Mouse (Mus musculus): Measurements from ENCODE around the gene Bicdl1. TPM values are rescaled to one million over a fixed set of nuclear protein-coding genes. Genes with fewer than 3 reads are reported as not detected.

The Bicdl1 gene
- polyA plus RNA-seq, 1 experiment: 3.1 TPM

GRCm38 (mm10) chr5:115667210-115667609 lies 64.2 kb downstream of the Bicdl1 start:
- Histone ChIP-seq H3K4me3 (ENCODE audit: insufficient read depth, low read depth, low read length) (no peak overlapping the region), H3K27ac (replicated peaks; ENCODE audit: low read depth, low read length) (no peak overlapping the region)

GRCm38 (mm10) chr5:115666366-115667065 lies 64.9 kb downstream of the Bicdl1 start:
- Histone ChIP-seq H3K4me1 (ENCODE audit: control insufficient read depth, insufficient read depth, insufficient read length, low read length) (no peaks in the 10 kb centered on the region), H3K4me3 (ENCODE audit: insufficient read depth, low read depth, low read length) (no peak overlapping the region), H3K27ac (replicated peaks; ENCODE audit: low read depth, low read length) (no peak overlapping the region)

More at GRCm38 (mm10) chr5:115667210-115667609, 64.2 kb downstream of the Bicdl1 start:
- no peaks in the 10 kb centered on the region for H3K4me1 ChIP-seq (ENCODE audit: control insufficient read depth, insufficient read depth, insufficient read length, low read length)

GRCm38 (mm10) chr5:115662658-115663057 lies 68.8 kb downstream of the Bicdl1 start:
- Histone ChIP-seq H3K27ac (replicated peaks; ENCODE audit: low read depth, low read length) (no peak overlapping the region), H3K4me1 (ENCODE audit: control insufficient read depth, insufficient read depth, insufficient read length, low read length) (no peaks in the 10 kb centered on the region), H3K4me3 (ENCODE audit: insufficient read depth, low read depth, low read length) (no peak overlapping the region)

GRCm38 (mm10) chr5:115658352-115658751 lies 73.1 kb downstream of the Bicdl1 start:
- no peak overlapping the region for H3K27ac ChIP-seq (replicated peaks; ENCODE audit: low read depth, low read length)

GRCm38 (mm10) chr5:115657234-115657633 lies 74.2 kb downstream of the Bicdl1 start:
- Histone ChIP-seq H3K4me3 (ENCODE audit: insufficient read depth, low read depth, low read length) (no peak overlapping the region), H3K27ac (replicated peaks; ENCODE audit: low read depth, low read length) (no peak overlapping the region), H3K4me1 (ENCODE audit: control insufficient read depth, insufficient read depth, insufficient read length, low read length) (no peaks in the 10 kb centered on the region)

More at GRCm38 (mm10) chr5:115658352-115658751, 73.1 kb downstream of the Bicdl1 start:
- Histone ChIP-seq H3K4me1 (ENCODE audit: control insufficient read depth, insufficient read depth, insufficient read length, low read length) (no peaks in the 10 kb centered on the region), H3K4me3 (ENCODE audit: insufficient read depth, low read depth, low read length) (no peak overlapping the region)

- H3K4me1 ChIP-seq (ENCODE audit: control insufficient read depth, insufficient read depth, insufficient read length, low read length): no peaks in the 10 kb centered on the region
- no peak overlapping the region for H3K27ac ChIP-seq (replicated peaks; ENCODE audit: low read depth, low read length)
- H3K4me3 ChIP-seq (ENCODE audit: insufficient read depth, low read depth, low read length): no peak overlapping the region
Observed at GRCm38 (mm10) chr5:115656677-115657076, 74.7 kb downstream of the Bicdl1 start.

- Histone ChIP-seq H3K4me3 (ENCODE audit: insufficient read depth, low read depth, low read length) (no peak overlapping the region), H3K27ac (replicated peaks; ENCODE audit: low read depth, low read length) (no peak overlapping the region), H3K4me1 (ENCODE audit: control insufficient read depth, insufficient read depth, insufficient read length, low read length) (no peaks in the 10 kb centered on the region)
Observed at GRCm38 (mm10) chr5:115653776-115654175, 77.6 kb downstream of the Bicdl1 start.

- no peaks in the 10 kb centered on the region for H3K4me1 ChIP-seq (ENCODE audit: control insufficient read depth, insufficient read depth, insufficient read length, low read length)
- peak overlapping the region; percentile 57 for H3K4me3 ChIP-seq (ENCODE audit: insufficient read depth, low read depth, low read length)
- peak overlapping the region; percentile 20 for H3K27ac ChIP-seq (replicated peaks; ENCODE audit: low read depth, low read length)
Observed at GRCm38 (mm10) chr5:115652681-115653575, 78.5 kb downstream of the Bicdl1 start.

GRCm38 (mm10) chr5:115651821-115652220 lies 79.6 kb downstream of the Bicdl1 start:
- Histone ChIP-seq H3K27ac (replicated peaks; ENCODE audit: low read depth, low read length) (no peak overlapping the region), H3K4me3 (ENCODE audit: insufficient read depth, low read depth, low read length) (no peak overlapping the region), H3K4me1 (ENCODE audit: control insufficient read depth, insufficient read depth, insufficient read length, low read length) (no peaks in the 10 kb centered on the region)

GRCm38 (mm10) chr5:115650885-115651284 lies 80.5 kb downstream of the Bicdl1 start:
- H3K27ac ChIP-seq (replicated peaks; ENCODE audit: low read depth, low read length): no peak overlapping the region
- H3K4me3 ChIP-seq (ENCODE audit: insufficient read depth, low read depth, low read length): no peak overlapping the region

GRCm38 (mm10) chr5:115649699-115650098 lies 81.7 kb downstream of the Bicdl1 start:
- Histone ChIP-seq H3K27ac (replicated peaks; ENCODE audit: low read depth, low read length) (no peak overlapping the region), H3K4me1 (ENCODE audit: control insufficient read depth, insufficient read depth, insufficient read length, low read length) (no peaks in the 10 kb centered on the region), H3K4me3 (ENCODE audit: insufficient read depth, low read depth, low read length) (no peak overlapping the region)

More at GRCm38 (mm10) chr5:115650885-115651284, 80.5 kb downstream of the Bicdl1 start:
- no peaks in the 10 kb centered on the region for H3K4me1 ChIP-seq (ENCODE audit: control insufficient read depth, insufficient read depth, insufficient read length, low read length)

GRCm38 (mm10) chr5:115648876-115649275 lies 82.5 kb downstream of the Bicdl1 start:
- Histone ChIP-seq H3K27ac (replicated peaks; ENCODE audit: low read depth, low read length) (no peak overlapping the region), H3K4me3 (ENCODE audit: insufficient read depth, low read depth, low read length) (no peak overlapping the region), H3K4me1 (ENCODE audit: control insufficient read depth, insufficient read depth, insufficient read length, low read length) (no peaks in the 10 kb centered on the region)

- Histone ChIP-seq H3K4me1 (ENCODE audit: control insufficient read depth, insufficient read depth, insufficient read length, low read length) (no peaks in the 10 kb centered on the region), H3K27ac (replicated peaks; ENCODE audit: low read depth, low read length) (no peak overlapping the region), H3K4me3 (ENCODE audit: insufficient read depth, low read depth, low read length) (no peak overlapping the region)
Observed at GRCm38 (mm10) chr5:115644192-115644591, 87.2 kb downstream of the Bicdl1 start.

- peaks cover 37% of the 10 kb centered on the region for H3K4me1 ChIP-seq (ENCODE audit: control insufficient read depth, insufficient read depth, insufficient read length, low read length)
- no peak overlapping the region for H3K27ac ChIP-seq (replicated peaks; ENCODE audit: low read depth, low read length)
- H3K4me3 ChIP-seq (ENCODE audit: insufficient read depth, low read depth, low read length): no peak overlapping the region
Observed at GRCm38 (mm10) chr5:115635536-115635935, 95.9 kb downstream of the Bicdl1 start.

GRCm38 (mm10) chr5:115634046-115634445 lies 97.4 kb downstream of the Bicdl1 start:
- Histone ChIP-seq H3K27ac (replicated peaks; ENCODE audit: low read depth, low read length) (no peak overlapping the region), H3K4me3 (ENCODE audit: insufficient read depth, low read depth, low read length) (no peak overlapping the region), H3K4me1 (ENCODE audit: control insufficient read depth, insufficient read depth, insufficient read length, low read length) (peaks cover 37% of the 10 kb centered on the region)

Measured in brown adipose tissue, adult 24 weeks (tissue).